Mouse (Mus musculus) gastrocnemius, postnatal 14 days (tissue): Measurements from ENCODE around the gene Rbm18. TPM values are rescaled to one million over a fixed set of nuclear protein-coding genes. Genes with fewer than 3 reads are reported as not detected.

ENCODE experiments used
- DNase-seq: peaks from one replicate; pipeline ENCODE4 v3.0.0; 2021; ENCODE audit warnings: mixed read lengths
- intact Hi-C: fragments of 180-260 bp; cut with DNase I; formaldehyde crosslinking; loops from one replicate; pipeline ENCODE4 v1.15.1; 2025; ENCODE audit warnings: low total_unique reads
- total RNA-seq, 2 experiments: library from RNA; stranded (reverse); gene quantifications; 2 replicates each; pipeline ENCODE4 v1.2.3; 2021

The Rbm18 gene
- total RNA-seq, 2 experiments from 2014 or later = 29.6 to 30.9 TPM

DNA sequence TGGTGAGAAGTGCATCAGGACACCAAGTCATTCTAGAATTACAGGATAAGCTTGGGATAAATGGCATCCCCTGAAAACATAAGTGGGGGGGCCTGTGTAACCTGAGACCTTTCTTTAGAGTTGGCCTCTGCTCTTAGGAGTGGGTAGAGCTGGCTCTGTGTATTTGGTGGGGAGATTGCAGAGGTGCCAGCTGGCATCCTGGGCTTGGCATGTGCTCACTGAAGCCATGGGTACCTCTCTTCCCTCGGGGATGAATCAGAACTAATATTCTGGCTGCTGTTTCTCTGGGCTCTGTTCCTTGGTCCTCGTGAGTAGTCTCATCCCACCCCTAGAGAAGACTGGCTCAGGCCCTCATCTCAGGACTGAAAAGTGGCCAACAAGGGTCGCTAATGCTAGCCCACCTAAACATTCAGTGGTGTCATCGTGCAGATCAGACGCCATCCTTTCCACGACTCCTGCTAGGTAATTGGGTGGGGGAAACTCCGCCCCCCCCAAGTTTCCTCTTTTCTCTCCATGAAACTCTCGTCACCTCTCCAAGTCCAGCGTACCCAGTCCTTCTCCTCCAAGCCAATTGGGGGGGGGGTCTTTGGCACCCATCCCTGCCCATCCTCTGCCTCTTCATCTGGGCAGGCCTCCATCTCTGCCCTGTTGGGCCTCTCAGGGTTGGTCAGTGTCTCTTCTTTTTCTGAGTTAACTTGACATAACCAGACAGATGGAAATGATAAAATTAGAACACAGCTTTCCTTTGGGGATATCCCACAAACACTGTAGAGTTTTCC is 53.6 kb downstream of the Rbm18 start:
- intact Hi-C loops = no loop called here
- no peak for DNase-seq

DNA sequence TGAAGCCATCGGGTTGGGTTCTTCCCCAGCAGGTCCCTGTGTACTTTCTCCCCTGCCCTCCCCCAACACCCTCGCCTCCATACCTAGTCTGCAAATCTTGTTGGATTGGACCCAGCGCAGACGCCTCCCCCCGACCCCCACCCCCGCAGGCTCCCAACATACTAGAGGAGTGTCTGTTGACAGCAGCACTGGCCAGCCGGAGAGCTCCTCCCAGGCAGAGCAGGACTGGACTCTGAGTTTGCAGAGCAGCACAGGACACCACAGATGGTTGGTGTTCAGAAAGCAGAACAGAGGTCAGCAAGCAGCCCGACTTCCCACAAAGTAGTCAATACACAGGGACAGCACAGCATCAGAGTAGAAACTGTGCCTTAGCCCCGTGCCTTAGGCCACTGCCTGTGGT is 55.1 kb downstream of the Rbm18 start:
- intact Hi-C loops = no loop called here

DNA sequence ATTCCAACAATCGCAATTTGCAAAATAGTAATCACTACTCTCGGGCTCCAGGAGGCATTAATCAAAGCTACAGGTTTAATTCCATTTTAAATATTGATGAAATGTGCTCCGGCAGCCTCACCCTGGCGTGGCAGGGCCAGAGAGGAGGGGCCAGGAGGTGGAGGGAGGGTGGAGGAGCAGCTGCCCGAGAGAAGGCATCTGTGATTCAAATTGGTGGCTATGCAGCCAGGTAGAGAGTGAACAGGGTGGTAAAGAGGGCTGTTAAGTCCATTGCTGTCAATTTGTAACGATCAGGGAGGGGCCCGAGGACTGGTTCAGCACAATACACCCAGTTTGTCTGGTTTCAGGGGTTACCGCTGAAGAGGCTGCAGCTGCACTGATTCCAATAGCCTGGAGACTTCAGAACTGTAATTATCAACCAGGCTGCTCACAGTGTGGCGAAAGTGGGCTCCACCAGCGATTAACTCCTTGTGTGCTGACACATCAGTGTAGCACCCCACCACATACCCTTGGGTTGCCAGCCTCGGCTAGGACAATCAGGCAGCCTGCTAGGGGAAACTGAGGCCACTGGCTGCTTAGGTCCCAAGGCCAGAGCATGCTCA is 59.3 kb downstream of the Rbm18 start:
- no peak for DNase-seq

More for the DNA sequence above, 55.1 kb downstream of the Rbm18 start:
- no peak for DNase-seq

DNA sequence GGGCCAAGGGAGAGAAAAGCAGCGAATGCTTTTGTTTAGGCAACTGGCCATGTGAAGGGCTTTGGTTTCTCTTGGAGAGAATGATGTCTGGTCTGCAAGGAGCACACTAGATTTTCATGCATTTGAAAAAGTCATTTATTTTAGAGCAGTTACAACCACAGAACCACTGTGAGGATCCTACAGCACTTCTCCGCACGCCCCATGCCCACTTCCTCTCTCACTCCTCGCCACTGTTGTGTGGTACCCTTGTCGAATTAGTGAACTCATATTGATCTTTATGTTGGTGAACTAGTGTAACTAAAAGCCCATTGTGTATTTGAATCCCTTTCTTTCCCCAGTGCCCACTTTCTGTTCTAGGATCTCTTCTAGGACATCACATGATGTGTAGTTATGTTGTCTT is 61.4 kb downstream of the Rbm18 start:
- no peak for DNase-seq
- intact Hi-C loops = no loop called here

More for the DNA sequence above, 59.3 kb downstream of the Rbm18 start:
- intact Hi-C loops = no loop called here

DNA sequence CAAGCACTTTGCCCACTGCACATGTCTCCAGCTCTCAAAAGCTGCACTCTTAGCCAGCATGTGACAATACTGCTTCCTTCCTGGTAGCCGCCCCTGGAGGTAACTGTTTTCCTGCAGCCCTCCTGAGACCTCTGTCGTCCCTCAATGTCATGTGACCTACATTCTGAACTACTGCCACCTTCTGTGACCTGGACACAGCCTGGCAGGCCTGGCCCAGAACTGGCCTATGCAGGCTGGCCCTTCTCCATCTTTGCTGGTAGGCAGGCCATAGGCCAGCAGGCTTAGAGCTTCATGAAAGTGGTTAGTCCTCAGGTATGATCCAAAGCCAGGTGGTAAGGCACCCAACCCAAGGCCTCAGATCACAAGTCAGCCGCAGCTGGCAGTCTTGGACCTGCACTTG is 62.8 kb downstream of the Rbm18 start:
- no peak for DNase-seq
- intact Hi-C loops = no loop called here

DNA sequence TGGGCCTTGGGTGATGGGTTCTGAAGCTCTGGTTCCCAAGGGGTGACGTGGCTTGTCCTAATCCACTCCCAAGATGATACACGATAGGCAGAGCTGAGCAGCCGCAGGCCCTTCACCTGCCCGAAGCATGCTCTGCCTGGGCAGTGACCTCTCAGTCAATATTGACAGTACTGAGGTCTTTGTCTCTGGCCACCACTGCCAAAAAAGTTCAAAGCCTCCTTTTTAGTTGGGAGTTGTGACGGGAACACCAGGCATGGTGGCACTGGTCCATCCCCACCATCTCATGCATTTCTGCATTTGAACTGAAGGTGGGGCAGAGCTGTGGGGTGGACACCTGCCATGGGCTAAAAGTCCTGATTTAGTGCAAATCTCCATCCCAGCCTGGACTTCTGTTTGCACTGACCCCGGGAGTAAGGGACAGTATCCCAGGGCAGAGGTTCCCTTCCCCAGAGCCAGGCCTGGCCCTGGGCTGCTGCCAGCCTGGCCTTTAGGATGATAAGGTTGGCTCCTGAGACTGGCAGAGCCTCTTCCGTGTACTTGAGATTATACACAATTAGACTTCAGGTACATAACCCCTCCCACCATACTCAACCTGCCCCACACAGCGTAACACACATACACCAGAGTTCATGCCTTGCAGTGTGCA is 64.8 kb downstream of the Rbm18 start:
- intact Hi-C loops = no loop called here
- DNase-seq = no peak

DNA sequence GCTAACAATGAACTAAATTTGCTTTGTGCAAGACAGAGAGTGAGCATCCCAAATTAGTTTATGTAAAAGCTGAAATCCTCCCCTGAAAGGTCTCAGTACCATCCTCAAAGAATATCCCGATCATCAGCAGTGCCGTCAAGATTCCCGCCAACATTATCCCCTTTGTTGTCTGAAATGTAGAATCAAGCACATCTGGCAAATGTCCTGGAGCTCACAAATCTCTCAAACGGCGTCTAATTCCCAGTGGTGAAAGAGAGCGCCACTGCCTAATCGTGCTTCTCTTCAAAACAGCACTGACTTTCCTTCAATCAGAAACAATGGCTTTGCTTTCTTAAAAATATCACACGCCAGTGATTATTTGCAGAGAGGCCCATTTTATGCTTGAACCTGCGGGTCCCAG is 69.4 kb downstream of the Rbm18 start:
- intact Hi-C loops = no loop called here
- no peak for DNase-seq

Other genes with a start within 250 kb of the Rbm18 start
- gene Ttll11, start 156.9 kb downstream of the Rbm18 start, total RNA-seq = 1 to 10 TPM; 2.5 to 2.9 TPM
- gene Ndufa8, start 87.4 kb downstream of the Rbm18 start, total RNA-seq = 100 to 1,000 TPM; 328 to 375 TPM
- not detected for gene Morn5, start 87.3 kb downstream of the Rbm18 start, total RNA-seq
- 1 to 10 TPM; 3.6 to 4.5 TPM for gene Lhx6, start 31.4 kb downstream of the Rbm18 start, total RNA-seq
- 10 to 100 TPM; 14.8 to 18.7 TPM for gene Mrrf, start 384 bp downstream of the Rbm18 start, total RNA-seq
- gene Ptgs1, start 93.7 kb upstream of the Rbm18 start, total RNA-seq = 1 to 10 TPM; 3.9 to 5.4 TPM
- not detected for gene Olfr338, start 236.7 kb upstream of the Rbm18 start, total RNA-seq